Mouse (Mus musculus) intestine, embryonic 15.5 days (tissue): Measurements from ENCODE around the gene Nrn1l. TPM values are rescaled to one million over a fixed set of nuclear protein-coding genes. Genes with fewer than 3 reads are reported as not detected.

ENCODE experiments used
- ATAC-seq: fragments of 200-750 bp; cut with Nextera tagmentation; 2 replicates; pipeline ENCODE4 v1.8.0; 2017; ENCODE audit warnings: moderate TSS enrichment, moderate library complexity
- H3K27ac ChIP-seq: fragments of 300-500 bp; sonication (generic); 2 replicates; pipeline ENCODE4 v1.5.1; 2015; ENCODE audit warnings: mild to moderate bottlenecking, inconsistent platforms
- H3K27me3 ChIP-seq: fragments of 300-500 bp; sonication (generic); replicated peaks from 2 replicates; pipeline ENCODE4 v1.6.1; 2015; ENCODE audit warnings: inconsistent platforms
- H3K36me3 ChIP-seq: fragments of 300-500 bp; sonication (generic); 2 replicates; pipeline ENCODE4 v1.6.1; 2015; ENCODE audit warnings: inconsistent platforms
- H3K4me1 ChIP-seq: fragments of 300-500 bp; sonication (generic); replicated peaks from 2 replicates; pipeline ENCODE4 v1.6.1; 2015; ENCODE audit warnings: inconsistent platforms
- H3K4me2 ChIP-seq: fragments of 300-500 bp; sonication (generic); replicated peaks from 2 replicates; pipeline ENCODE4 v1.6.1; 2015; ENCODE audit warnings: mild to moderate bottlenecking, inconsistent platforms
- H3K4me3 ChIP-seq: fragments of 300-500 bp; sonication (generic); replicated peaks from 2 replicates; pipeline ENCODE4 v1.5.1; 2015; ENCODE audit warnings: inconsistent platforms
- H3K9ac ChIP-seq: fragments of 300-500 bp; sonication (generic); 2 replicates; pipeline ENCODE4 v1.6.1; 2015; ENCODE audit warnings: inconsistent platforms
- H3K9me3 ChIP-seq: fragments of 300-500 bp; sonication (generic); 2 replicates; pipeline ENCODE4 v1.6.1; 2016; ENCODE audit warnings: inconsistent platforms
- WGBS: fragments of 180-500 bp; shearing (Covaris S2); methylation state at CpG from one replicate; pipeline ENCODE4 v1.1.7; 2015; 5-methylcytosine and 5-hydroxymethylcytosine counted together
- polyA plus RNA-seq: library from polyadenylated mRNA; unstranded; fragments of >200 nt; fragmentation: Nextera tagmentation; extraction: Ambion mirVana; gene quantifications from 2 replicates; pipeline ENCODE4 v1.2.1, GENCODE M21; 2015

Gene Nrn1l
- polyA plus RNA-seq, 1 experiment from 2014 or later = 0.34 TPM

DNA sequence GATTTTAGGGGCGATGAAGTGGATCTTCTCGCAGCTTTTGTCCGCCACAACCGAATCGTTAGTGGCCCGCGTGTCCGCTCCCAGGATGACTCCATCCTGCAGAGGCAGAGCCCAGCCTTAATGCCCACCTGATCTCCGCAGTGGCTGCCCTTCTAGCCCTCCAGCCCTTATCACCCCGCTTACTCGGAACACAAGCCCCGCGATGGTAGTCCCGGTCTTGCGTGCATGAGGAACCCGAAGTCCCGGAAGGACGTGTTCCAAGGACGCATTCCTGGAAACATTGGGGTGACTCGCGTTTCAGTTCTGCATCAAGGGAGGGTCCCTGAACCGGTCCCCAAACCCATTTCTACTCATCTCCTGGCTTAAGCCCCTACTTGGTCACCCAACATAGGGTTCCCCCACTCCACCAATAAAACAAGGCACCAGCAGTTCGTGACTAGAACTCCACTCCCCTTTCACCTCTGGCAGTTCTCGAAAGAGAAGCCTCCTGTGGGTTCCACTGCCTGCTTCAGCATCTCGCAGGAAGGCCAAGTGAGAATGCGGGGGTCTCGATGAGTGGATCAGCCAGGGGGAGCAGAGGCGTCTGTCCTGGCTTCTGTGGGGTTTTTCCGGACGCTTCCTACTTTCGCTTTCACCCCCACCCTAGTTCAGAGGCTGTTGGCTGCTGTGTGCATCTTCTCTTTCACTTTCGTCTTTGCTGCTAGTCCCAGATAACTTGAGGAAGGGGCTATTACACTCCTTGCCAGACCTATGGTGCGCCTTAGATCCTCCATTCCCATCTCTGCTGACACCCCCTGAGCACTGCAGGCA lies 44.3 kb downstream of the Nrn1l start:
- H3K4me3 ChIP-seq = peak overlapping the region; percentile 90
- peak overlapping the region; percentile 81 for H3K9ac ChIP-seq
- ATAC-seq = peak; percentile 43
- H3K27ac ChIP-seq = peak overlapping the region; percentile 88
- 0 out of 2 replicates have a peak, but pooled peaks cover 4% of the 10 kb centered on the region for H3K4me1 ChIP-seq
- peak overlapping the region; percentile 93 for H3K4me2 ChIP-seq
- WGBS = under 1% methylated on average over 33 of the region's 33 CpGs
- no peaks in the 10 kb centered on the region for H3K36me3 ChIP-seq
- no peaks in the 10 kb centered on the region for H3K27me3 ChIP-seq
- H3K9me3 ChIP-seq = no peaks in the 10 kb centered on the region

GRCm38 (mm10) chr8:105938306-105938669 lies 44.9 kb downstream of the Nrn1l start, which contains the start of gene Psmb10:
TSS of gene Psmb10 (minus strand) at chr8:105938444.
- no peaks in the 10 kb centered on the region for H3K9me3 ChIP-seq
- no peaks in the 10 kb centered on the region for H3K36me3 ChIP-seq
- H3K27me3 ChIP-seq = no peaks in the 10 kb centered on the region
- 0 out of 2 replicates have a peak, but pooled peaks have one; percentile 2 for ATAC-seq
- 14% methylated on average over 4 of the region's 4 CpGs for WGBS
- peak within 1 kb of the TSS; percentile 90 for H3K4me3 ChIP-seq
- peak within 1 kb of the TSS; percentile 81 for H3K9ac ChIP-seq
- H3K27ac ChIP-seq = peak within 1 kb of the TSS; percentile 88
- 0 out of 2 replicates have a peak, but pooled peaks cover 4% of the 10 kb centered on the region for H3K4me1 ChIP-seq
- H3K4me2 ChIP-seq = peak within 1 kb of the TSS; percentile 93

DNA sequence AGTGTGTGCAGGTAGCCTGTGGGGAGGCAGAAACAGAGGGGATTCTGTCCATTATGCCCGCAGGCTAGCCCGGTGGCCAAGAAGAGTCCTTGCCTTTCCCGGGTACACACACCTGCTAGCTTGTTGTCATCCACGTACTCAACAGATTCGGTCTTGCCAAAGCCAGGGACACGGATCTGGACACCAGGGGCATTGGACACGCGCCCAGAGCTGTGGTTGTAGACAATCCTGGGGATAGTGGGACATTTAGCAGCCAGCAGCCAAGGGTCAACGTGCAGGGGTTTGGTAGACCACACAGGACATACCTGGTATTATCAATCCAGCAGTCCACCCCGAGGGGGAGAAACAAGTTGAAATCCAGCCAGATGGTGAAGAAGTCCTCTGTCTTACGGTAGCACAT lies 48.7 kb downstream of the Nrn1l start:
- Histone ChIP-seq H3K4me2 (no peak overlapping the region), H3K4me3 (no peak overlapping the region), H3K27ac (no peak overlapping the region), H3K9ac (no peak overlapping the region), H3K36me3 (peaks cover 10% of the 10 kb centered on the region; the same call in 1 of the 2 replicates), H3K9me3 (no peaks in the 10 kb centered on the region), H3K4me1 (0 out of 2 replicates have a peak, but pooled peaks cover 4% of the 10 kb centered on the region), H3K27me3 (no peaks in the 10 kb centered on the region)
- ATAC-seq = no peak
- 90% methylated on average over 11 of the region's 11 CpGs for WGBS

DNA sequence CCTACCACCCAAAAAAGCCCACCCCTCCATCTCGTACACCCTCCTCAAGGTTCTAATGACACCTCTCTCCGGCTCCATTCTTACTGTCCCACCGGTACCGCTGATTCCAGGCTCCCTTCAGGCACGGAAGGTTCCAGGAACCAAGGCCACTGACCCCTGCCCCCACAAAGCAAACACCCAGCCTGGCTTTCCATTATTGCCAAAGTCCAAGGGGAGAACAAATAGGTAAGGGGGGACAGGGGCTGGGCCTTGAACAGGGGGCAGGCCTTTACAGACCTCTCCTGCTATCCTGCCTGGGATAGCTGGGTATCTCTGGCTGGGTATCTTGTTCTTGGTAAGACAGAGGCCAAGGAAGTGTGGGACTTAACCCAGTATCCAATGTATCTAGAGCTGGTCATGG lies 49.2 kb downstream of the Nrn1l start:
- Histone ChIP-seq H3K4me2 (no peak overlapping the region), H3K27ac (no peak overlapping the region), H3K9ac (no peak overlapping the region), H3K27me3 (no peaks in the 10 kb centered on the region), H3K4me3 (no peak overlapping the region), H3K9me3 (no peaks in the 10 kb centered on the region), H3K36me3 (peaks cover 10% of the 10 kb centered on the region; the same call in 1 of the 2 replicates), H3K4me1 (0 out of 2 replicates have a peak, but pooled peaks cover 4% of the 10 kb centered on the region)
- ATAC-seq = no peak
- 92% methylated on average over 5 of the region's 5 CpGs for WGBS

GRCm38 (mm10) chr8:105943321-105943739 lies 50.0 kb downstream of the Nrn1l start, which contains the start of gene Lcat:
TSS of gene Lcat (minus strand) at chr8:105943382.
- ATAC-seq = no peak
- no peaks in the 10 kb centered on the region for H3K27me3 ChIP-seq
- WGBS = 82% methylated on average over 8 of the region's 8 CpGs
- H3K36me3 ChIP-seq = peaks cover 10% of the 10 kb centered on the region; the same call in 1 of the 2 replicates
- H3K27ac ChIP-seq = no peak within 1 kb of the TSS
- H3K4me2 ChIP-seq = no peak within 1 kb of the TSS
- no peak within 1 kb of the TSS for H3K4me3 ChIP-seq
- H3K9me3 ChIP-seq = no peaks in the 10 kb centered on the region
- H3K4me1 ChIP-seq = 0 out of 2 replicates have a peak, but pooled peaks cover under 1% of the 10 kb centered on the region
- no peak within 1 kb of the TSS for H3K9ac ChIP-seq

Other genes starting within 250 kb of the Nrn1l start
- gene Carmil2, start 207.3 kb upstream of the Nrn1l start, polyA plus RNA-seq = 1.0 and 1.1 TPM in 2 replicates
- 46.1 and 51.1 TPM in 2 replicates for gene Acd, start 192.5 kb upstream of the Nrn1l start, polyA plus RNA-seq
- gene Pard6a, start 192.4 kb upstream of the Nrn1l start, polyA plus RNA-seq = 12.7 and 13.4 TPM in 2 replicates
- 0.13 TPM in 1 of 2 replicates, not detected in the other for gene 4933405L10Rik, start 185.9 kb upstream of the Nrn1l start, polyA plus RNA-seq
- 15.8 and 17.3 TPM in 2 replicates for gene Enkd1, start 185.4 kb upstream of the Nrn1l start, polyA plus RNA-seq
- 10.5 and 10.6 TPM in 2 replicates for gene Gfod2, start 134.9 kb upstream of the Nrn1l start, polyA plus RNA-seq
- 8.5 and 8.9 TPM in 2 replicates for gene Ranbp10, start 66.2 kb upstream of the Nrn1l start, polyA plus RNA-seq
- gene Tsnaxip1, start 65.8 kb upstream of the Nrn1l start, polyA plus RNA-seq = not detected in 2 replicates
- 33.6 and 34.9 TPM in 2 replicates for gene Cenpt, start 40.3 kb upstream of the Nrn1l start, polyA plus RNA-seq
- gene Thap11, start 38.4 kb upstream of the Nrn1l start, polyA plus RNA-seq = 54.9 and 60.0 TPM in 2 replicates
- gene Nutf2, start 33.0 kb upstream of the Nrn1l start, polyA plus RNA-seq = 192 and 253 TPM in 2 replicates
- gene Edc4, start 12.7 kb upstream of the Nrn1l start, polyA plus RNA-seq = 35.9 and 38.4 TPM in 2 replicates
- gene Pskh1, start 6.9 kb downstream of the Nrn1l start, polyA plus RNA-seq = 26.0 and 28.9 TPM in 2 replicates
- gene Ctrl, start 40.3 kb downstream of the Nrn1l start, polyA plus RNA-seq = 0.82 and 3.2 TPM in 2 replicates
- 76.6 and 99.7 TPM in 2 replicates for gene Psmb10, start 44.9 kb downstream of the Nrn1l start, polyA plus RNA-seq
- gene Lcat, start 49.8 kb downstream of the Nrn1l start, polyA plus RNA-seq = 2.1 and 2.3 TPM in 2 replicates
- 23.9 and 24.0 TPM in 2 replicates for gene Slc12a4, start 72.5 kb downstream of the Nrn1l start, polyA plus RNA-seq
- gene Dpep3, start 85.9 kb downstream of the Nrn1l start, polyA plus RNA-seq = not detected in 2 replicates
- 16.2 and 17.5 TPM in 2 replicates for gene Dus2, start 97.8 kb downstream of the Nrn1l start, polyA plus RNA-seq
- gene Dpep2nb, start 112.4 kb downstream of the Nrn1l start, polyA plus RNA-seq = not detected in 2 replicates
- gene Ddx28, start 118.3 kb downstream of the Nrn1l start, polyA plus RNA-seq = 14.2 and 15.5 TPM in 2 replicates
- 6.0 and 6.2 TPM in 2 replicates for gene Nfatc3, start 165.3 kb downstream of the Nrn1l start, polyA plus RNA-seq
- 30.2 and 32.7 TPM in 2 replicates for gene Esrp2, start 243.4 kb downstream of the Nrn1l start, polyA plus RNA-seq